Mouse (Mus musculus): Measurements from ENCODE around the gene Gm20388. TPM values are rescaled to one million over a fixed set of nuclear protein-coding genes. Genes with fewer than 3 reads are reported as not detected.

Gene Gm20388
- polyA plus RNA-seq, 1 experiment from 2014 or later = not detected

DNA sequence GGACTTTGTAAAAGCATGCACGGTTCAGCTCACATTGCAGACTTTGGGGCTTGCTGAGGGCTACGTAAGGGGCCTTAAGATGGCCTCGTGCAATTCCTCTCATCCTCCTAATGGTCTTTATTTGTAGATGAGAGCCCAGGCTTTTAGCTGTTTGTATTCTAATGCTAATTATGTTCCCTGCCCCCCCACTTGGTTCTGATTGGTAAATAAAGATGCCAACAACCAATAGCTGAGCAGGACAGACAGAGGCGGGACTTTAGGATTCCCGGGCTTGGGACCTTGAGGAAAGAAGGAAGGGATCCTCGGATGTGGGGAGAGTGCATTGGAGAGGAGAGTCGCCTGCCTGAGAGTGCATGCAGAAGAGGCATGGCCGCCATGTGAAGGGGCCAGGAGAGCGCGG, 3849.3 kb downstream of the Gm20388 start:
- no peak overlapping the region for H3K4me3 ChIP-seq (ENCODE audit: low read depth, low read length)
- H3K9me3 ChIP-seq (ENCODE audit: control insufficient read depth) = no peaks in the 10 kb centered on the region
- peak overlapping the region; percentile 48 for H3K4me2 ChIP-seq (replicated peaks; ENCODE audit: low read depth)
- H3K27ac ChIP-seq (ENCODE audit: low read depth, low read length) = no peak overlapping the region; the same call in 1 of the 2 replicates
- WGBS = 23% methylated on average over 10 of the region's 10 CpGs
- H3K4me1 ChIP-seq (replicated peaks; ENCODE audit: control insufficient read depth, insufficient read depth, low read length) = peaks cover 16% of the 10 kb centered on the region
- peak; percentile 66 for ATAC-seq
- H3K9ac ChIP-seq (ENCODE audit: low read depth, low read length) = no peak overlapping the region
- H3K36me3 ChIP-seq (ENCODE audit: control insufficient read depth, insufficient read depth) = no peaks in the 10 kb centered on the region; the same call in 1 of the 2 replicates
- no peaks in the 10 kb centered on the region for H3K27me3 ChIP-seq (replicated peaks; ENCODE audit: control insufficient read depth, insufficient read depth, low read length)
- TF ChIP-seq CTCF (IDR thresholded peaks at IDR 0.05; ENCODE audit: low read depth) = no peak

DNA sequence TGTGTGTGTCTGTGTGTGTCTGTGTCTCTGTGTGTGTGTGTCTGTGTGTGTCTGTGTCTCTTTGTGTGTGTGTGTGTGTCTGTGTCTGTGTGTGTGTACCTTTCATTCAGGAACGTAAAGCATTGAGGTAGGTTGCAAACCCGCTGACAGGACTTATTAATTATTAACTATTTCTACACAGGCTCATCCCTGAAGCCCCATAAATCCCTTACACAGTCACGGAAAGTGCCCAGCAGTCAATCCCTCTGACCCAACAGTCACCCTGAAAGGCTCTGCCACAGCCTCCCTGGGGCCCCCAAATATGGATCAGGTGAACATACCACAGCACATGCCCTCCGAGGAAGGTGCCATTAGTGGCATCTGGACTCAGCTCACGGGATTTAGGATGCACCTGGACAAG, 3849.9 kb downstream of the Gm20388 start:
- Histone ChIP-seq H3K9ac (ENCODE audit: low read depth, low read length) (no peak overlapping the region), H3K4me2 (replicated peaks; ENCODE audit: low read depth) (peak overlapping the region; percentile 48), H3K9me3 (ENCODE audit: control insufficient read depth) (no peaks in the 10 kb centered on the region), H3K27me3 (replicated peaks; ENCODE audit: control insufficient read depth, insufficient read depth, low read length) (no peaks in the 10 kb centered on the region), H3K36me3 (ENCODE audit: control insufficient read depth, insufficient read depth) (no peaks in the 10 kb centered on the region; the same call in 1 of the 2 replicates), H3K4me3 (ENCODE audit: low read depth, low read length) (no peak overlapping the region), H3K4me1 (replicated peaks; ENCODE audit: control insufficient read depth, insufficient read depth, low read length) (peaks cover 16% of the 10 kb centered on the region), H3K27ac (ENCODE audit: low read depth, low read length) (no peak overlapping the region; the same call in none of the 2 replicates)
- WGBS = 39% methylated on average over 5 of the region's 5 CpGs
- no peak for TF ChIP-seq CTCF (IDR thresholded peaks at IDR 0.05; ENCODE audit: low read depth)
- peak; percentile 75 for ATAC-seq

DNA sequence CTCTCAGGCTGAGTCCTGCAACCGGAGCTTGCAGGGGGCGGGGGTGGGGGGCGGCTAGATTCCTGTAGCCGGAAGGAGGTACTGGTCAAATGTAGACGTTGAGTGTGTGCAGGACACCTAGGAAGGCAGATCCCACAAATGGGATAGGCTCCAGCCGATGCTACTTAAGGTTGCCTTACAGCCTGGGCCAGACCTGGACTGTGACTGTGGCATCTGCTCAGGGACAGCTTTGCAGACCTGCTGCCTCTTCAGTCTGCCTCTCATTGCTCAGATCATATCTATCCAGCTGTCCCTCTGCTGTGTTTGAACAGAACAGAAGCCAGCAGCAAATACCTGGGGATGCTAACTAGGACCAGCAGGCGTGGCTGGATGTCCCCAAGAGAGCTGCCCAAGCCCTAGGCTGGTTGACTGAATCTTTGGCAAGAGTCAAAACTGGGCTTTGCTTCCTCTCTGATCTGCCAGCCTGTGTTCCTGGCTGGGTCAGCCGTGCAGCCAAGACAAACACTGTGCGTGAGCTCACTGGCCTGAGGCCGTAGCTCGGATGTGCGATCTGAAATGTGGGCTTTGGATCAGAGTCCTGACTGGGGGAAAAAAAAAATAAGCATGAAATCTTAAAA, 3850.7 kb downstream of the Gm20388 start:
- Histone ChIP-seq H3K36me3 (ENCODE audit: control insufficient read depth, insufficient read depth) (no peaks in the 10 kb centered on the region), H3K4me2 (replicated peaks; ENCODE audit: low read depth) (no peak overlapping the region), H3K27ac (ENCODE audit: low read depth, low read length) (no peak overlapping the region), H3K4me3 (ENCODE audit: low read depth, low read length) (no peak overlapping the region), H3K27me3 (replicated peaks; ENCODE audit: control insufficient read depth, insufficient read depth, low read length) (no peaks in the 10 kb centered on the region), H3K9me3 (ENCODE audit: control insufficient read depth) (no peaks in the 10 kb centered on the region), H3K9ac (ENCODE audit: low read depth, low read length) (no peak overlapping the region), H3K4me1 (replicated peaks; ENCODE audit: control insufficient read depth, insufficient read depth, low read length) (peaks cover 16% of the 10 kb centered on the region)
- no peak for TF ChIP-seq CTCF (IDR thresholded peaks at IDR 0.05; ENCODE audit: low read depth)
- no peak for ATAC-seq
- WGBS = 44% methylated on average over 12 of the region's 12 CpGs

DNA sequence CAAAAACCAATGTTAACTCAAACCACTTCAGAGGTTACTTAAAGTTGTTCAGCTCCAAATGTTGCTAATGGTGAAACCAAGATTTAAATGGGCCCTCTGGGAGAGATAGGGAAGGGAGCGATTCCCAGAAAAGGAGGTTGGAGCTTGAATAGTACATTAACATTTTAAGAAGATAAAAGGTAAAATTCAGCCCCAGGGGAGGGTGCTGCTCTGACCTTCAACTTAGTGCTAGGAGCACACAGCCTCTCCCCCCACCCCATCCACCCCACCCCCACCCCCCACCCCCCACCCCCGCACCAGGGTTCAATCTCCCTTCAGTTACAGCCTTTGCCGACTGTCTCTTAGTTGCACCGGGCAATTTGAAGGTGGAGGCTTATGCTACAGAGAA, 3851.2 kb downstream of the Gm20388 start:
- WGBS = 48% methylated on average over 4 of the region's 4 CpGs
- Histone ChIP-seq H3K4me3 (ENCODE audit: low read depth, low read length) (no peak overlapping the region), H3K36me3 (ENCODE audit: control insufficient read depth, insufficient read depth) (no peaks in the 10 kb centered on the region), H3K4me2 (replicated peaks; ENCODE audit: low read depth) (no peak overlapping the region), H3K27ac (ENCODE audit: low read depth, low read length) (no peak overlapping the region), H3K9ac (ENCODE audit: low read depth, low read length) (no peak overlapping the region), H3K4me1 (replicated peaks; ENCODE audit: control insufficient read depth, insufficient read depth, low read length) (peaks cover 16% of the 10 kb centered on the region), H3K9me3 (ENCODE audit: control insufficient read depth) (no peaks in the 10 kb centered on the region), H3K27me3 (replicated peaks; ENCODE audit: control insufficient read depth, insufficient read depth, low read length) (no peaks in the 10 kb centered on the region)
- no peak for ATAC-seq
- TF ChIP-seq CTCF (IDR thresholded peaks at IDR 0.05; ENCODE audit: low read depth) = no peak

DNA sequence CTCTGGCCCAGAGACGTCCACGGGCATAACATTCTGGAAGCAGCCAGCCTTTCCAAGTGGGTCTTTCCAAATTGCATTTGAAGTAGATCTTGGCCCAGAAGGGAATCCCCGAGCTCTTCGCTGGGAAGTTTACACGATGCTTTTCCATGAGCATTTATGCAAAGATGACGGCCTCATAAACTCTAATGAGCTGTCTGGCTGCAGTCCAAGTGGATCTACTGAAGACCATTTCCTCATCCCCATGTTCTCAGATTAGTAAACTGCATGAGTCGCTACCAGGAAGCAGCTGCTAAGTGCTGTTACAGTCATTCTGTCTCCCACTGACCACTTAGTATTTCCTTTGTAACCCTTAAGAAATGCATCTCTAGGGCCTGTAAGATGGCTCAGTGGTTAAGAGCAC, 3852.7 kb downstream of the Gm20388 start:
- no peaks in the 10 kb centered on the region for H3K36me3 ChIP-seq (ENCODE audit: control insufficient read depth, insufficient read depth)
- ATAC-seq = peak; percentile 26; the same call in 1 of the 2 replicates
- H3K4me1 ChIP-seq (replicated peaks; ENCODE audit: control insufficient read depth, insufficient read depth, low read length) = peaks cover 16% of the 10 kb centered on the region
- H3K4me3 ChIP-seq (ENCODE audit: low read depth, low read length) = no peak overlapping the region
- 0 out of 2 replicates have a peak overlapping the region, but pooled peaks have one; percentile 4 for H3K4me2 ChIP-seq (replicated peaks; ENCODE audit: low read depth)
- TF ChIP-seq CTCF (IDR thresholded peaks at IDR 0.05; ENCODE audit: low read depth) = no peak
- H3K9me3 ChIP-seq (ENCODE audit: control insufficient read depth) = no peaks in the 10 kb centered on the region
- H3K27ac ChIP-seq (ENCODE audit: low read depth, low read length) = peak overlapping the region; percentile 15; the same call in 1 of the 2 replicates
- 8% methylated on average over 7 of the region's 7 CpGs for WGBS
- H3K27me3 ChIP-seq (replicated peaks; ENCODE audit: control insufficient read depth, insufficient read depth, low read length) = no peaks in the 10 kb centered on the region
- H3K9ac ChIP-seq (ENCODE audit: low read depth, low read length) = no peak overlapping the region

DNA sequence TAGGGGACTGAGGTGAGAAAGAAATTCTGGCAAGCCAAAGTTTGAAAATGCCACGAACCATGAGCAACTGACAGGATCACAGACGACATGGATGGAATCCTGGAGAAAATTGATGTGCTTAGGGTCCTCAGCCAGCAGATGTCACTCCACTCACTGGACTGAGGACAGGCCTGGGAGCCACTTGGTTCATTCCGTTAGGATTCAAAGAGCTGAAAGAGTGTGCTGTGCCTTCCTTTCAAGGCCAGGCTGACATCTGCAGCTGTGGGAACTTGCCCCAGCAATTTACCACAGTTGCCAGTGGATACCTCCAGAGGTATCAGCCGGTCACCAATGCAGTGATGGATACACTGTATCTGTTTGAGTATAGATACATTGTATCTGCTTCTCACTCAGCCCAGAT, 3854.0 kb downstream of the Gm20388 start:
- no peaks in the 10 kb centered on the region for H3K36me3 ChIP-seq (ENCODE audit: control insufficient read depth, insufficient read depth)
- H3K4me2 ChIP-seq (replicated peaks; ENCODE audit: low read depth) = no peak overlapping the region
- H3K27me3 ChIP-seq (replicated peaks; ENCODE audit: control insufficient read depth, insufficient read depth, low read length) = no peaks in the 10 kb centered on the region
- TF ChIP-seq CTCF (IDR thresholded peaks at IDR 0.05; ENCODE audit: low read depth) = peak; percentile 76
- no peak overlapping the region for H3K9ac ChIP-seq (ENCODE audit: low read depth, low read length)
- 50% methylated on average over 4 of the region's 4 CpGs for WGBS
- no peak overlapping the region for H3K27ac ChIP-seq (ENCODE audit: low read depth, low read length)
- no peaks in the 10 kb centered on the region for H3K9me3 ChIP-seq (ENCODE audit: control insufficient read depth)
- peaks cover 16% of the 10 kb centered on the region for H3K4me1 ChIP-seq (replicated peaks; ENCODE audit: control insufficient read depth, insufficient read depth, low read length)
- no peak overlapping the region for H3K4me3 ChIP-seq (ENCODE audit: low read depth, low read length)
- no peak for ATAC-seq
